Mouse (Mus musculus) ZHBTc4 (cell line): ENCODE results near the gene Fcnb.

Experiments
- DNase-seq: peaks from one replicate; pipeline ENCODE4 v3.0.0-alpha.2; 2011; ENCODE audit warnings: low read depth, low spot score

The Fcnb gene

DNA sequence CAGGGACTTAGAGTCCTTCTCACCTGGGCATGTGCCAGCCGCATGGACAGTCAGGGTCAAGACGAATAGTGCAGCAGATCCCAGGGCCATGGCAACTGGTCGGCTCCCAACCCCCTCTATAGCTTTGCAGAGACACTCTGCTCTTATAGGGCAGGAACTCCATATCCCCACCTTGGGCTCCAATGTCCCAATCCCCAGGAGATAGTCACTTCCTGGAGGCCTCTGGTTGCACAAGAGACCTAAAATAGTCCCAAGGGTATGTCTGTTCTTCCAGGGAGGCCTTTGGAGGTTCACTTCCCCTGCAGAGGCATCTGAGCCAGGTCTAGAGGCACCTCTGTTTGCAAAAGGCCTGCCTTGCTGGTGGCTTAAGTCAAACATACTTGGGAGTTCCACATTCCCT is at the start of gene Fcnb:
Gene Fcnb, minus strand, starts transcription at position 118 of the 400 bp plus-strand sequence.
- no peak for DNase-seq

DNA sequence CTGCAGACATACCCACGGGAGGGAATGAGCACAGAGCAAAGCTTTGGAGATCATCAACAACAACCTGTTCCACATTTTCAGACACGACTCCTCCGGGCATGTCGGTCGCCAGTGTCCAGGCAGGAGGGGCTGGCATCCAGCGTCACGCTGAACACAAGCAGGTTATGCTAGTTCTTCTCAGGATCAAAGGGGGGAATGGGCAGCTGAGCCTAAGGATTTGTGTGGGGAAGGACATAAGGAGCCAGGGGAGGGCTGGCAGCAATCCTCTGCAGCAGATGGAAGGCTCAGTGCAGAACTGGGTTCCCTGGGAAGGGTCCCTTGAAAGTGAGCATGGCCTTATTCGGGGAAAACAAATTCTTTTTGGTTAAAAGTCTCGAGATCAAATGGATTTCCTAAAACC is 49.1 kb upstream of the Fcnb start:
- DNase-seq, result no peak

DNA sequence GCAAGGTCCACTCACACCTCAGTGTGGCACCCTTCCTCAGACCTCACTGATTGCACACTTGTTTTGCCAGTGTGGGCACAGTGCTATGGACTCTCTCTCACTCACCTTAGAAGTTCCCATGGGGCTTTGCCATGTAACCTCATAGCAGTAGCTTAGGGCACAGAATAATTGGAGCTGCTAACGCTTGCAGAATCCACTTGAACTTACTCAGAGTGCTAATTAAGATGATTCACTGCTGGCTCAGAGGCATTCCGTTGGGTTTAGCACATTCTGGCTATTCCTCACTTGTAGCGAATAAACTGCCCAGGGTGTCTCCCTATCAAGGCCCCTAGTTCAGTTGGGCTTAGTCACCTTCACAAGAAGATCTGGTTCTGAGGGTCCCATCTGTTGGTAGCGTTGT is 47.4 kb upstream of the Fcnb start:
- no peak for DNase-seq

DNA sequence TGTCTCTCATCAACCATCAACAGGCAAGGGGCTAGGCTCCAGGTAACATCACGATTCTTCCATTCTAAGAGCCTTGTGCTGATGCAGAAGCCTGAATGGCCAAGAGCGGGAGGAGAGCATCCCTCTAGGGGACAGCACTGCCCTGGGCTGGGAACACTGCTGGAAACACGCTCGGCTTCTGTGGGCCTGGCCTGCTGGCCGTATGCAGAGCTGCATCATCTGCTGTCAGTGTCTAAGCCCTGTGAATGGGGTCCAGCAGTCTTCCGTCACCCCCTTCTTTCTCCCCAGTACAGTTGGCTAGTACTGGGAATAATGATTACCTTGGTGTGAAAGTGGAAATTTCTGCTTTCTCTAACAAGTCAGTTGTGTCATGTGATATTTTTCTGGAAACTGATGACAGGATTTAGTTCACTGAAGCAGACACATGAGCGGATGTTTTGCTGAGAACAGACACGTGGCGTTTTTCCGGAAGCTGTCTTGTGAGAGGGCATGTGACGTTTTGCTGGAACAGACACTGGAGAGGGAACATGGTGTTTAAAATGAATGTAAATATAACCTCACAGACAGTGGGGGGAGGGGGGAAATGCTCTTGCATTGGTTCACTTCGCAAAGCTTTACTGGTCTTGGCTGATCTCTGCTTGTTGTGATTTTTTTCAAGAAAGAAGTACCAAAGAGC is 42.2 kb upstream of the Fcnb start:
- DNase-seq, result no peak

DNA sequence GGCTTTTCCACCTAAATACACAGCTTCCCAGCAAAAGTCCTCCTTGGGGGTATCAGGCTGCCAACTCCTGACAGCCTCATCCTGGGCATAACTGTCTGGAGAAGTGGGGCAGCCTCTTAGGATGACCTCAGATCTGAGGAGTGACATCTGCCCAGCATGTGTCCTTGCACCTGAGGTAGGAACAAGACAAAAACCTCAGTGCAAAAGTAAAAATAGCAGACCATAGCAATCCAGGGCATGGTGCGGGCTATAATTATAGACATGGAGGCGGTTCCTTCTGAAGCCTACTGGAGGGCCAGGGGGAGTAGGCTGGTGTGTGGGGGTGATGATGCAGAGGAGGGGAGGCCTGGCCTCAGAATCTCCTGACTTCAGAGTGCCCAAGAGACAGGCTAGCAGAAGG is 39.2 kb upstream of the Fcnb start:
- no peak for DNase-seq

DNA sequence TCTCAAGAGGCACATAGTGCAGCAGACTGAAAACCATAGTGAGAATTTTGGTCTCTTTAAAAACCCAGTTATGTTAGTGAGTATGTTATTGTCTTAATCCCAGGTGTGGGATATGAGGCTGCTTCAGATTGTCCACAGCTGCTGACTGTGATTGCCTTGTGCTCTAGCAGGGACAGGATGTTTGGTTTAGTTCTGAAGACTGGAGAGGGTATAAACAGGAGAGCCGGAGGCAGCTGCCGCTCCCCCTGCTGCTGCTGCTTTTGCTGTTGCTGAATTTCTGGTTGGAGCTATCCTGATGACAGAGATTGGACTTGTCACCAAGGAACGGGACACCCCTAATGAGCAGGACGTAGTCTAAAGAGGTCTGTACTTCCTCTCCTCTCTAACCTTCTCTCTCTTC is 36.6 kb upstream of the Fcnb start:
- no peak for DNase-seq

DNA sequence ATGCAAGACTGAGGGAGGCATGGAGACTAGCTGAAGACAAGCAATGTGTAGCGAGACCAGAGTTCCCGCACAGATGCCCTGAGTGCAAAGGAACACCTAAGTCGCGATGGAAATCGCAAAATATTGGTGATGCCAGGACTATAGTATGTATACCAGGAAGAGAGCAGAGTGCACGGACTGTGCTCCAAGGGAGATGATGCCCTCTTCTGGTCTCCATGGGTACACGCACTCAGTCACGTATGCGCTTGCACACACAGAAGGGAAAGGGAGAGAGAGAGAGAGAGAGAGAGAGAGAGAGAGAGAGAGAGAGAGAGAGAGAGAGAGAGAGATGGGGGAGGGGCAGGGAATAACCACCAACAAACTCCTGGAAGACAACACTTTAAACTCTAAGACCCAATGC is 35.7 kb upstream of the Fcnb start:
- peak; percentile 33 for DNase-seq

DNA sequence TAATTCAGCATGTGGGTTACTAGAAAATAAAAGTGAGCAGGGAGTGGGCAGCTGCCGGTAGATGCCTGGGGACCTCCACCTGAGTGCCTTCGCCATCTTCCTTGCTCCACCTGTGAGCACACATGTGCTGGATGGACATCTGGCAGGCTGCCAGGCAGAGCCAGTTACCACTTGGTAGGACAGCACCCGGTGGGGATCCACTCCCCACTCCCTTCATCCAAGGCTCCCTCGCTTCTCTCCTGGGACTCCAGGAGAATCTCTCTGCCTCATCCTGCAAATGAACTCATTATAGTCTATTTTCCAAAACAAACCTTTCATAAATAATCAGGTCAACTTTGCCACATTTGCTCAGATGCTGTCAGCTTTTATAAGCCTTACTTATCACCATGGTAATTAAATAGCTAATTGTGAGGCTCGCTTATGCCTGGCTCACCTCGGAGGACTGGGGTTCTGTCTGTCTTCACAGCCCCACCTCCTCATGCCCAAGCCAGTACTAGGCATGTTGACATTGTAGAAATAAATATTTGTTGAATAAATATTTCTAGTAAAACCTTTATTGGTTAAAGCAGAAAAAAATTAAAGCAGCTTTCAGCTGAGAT is 33.9 kb upstream of the Fcnb start:
- DNase-seq, result no peak

DNA sequence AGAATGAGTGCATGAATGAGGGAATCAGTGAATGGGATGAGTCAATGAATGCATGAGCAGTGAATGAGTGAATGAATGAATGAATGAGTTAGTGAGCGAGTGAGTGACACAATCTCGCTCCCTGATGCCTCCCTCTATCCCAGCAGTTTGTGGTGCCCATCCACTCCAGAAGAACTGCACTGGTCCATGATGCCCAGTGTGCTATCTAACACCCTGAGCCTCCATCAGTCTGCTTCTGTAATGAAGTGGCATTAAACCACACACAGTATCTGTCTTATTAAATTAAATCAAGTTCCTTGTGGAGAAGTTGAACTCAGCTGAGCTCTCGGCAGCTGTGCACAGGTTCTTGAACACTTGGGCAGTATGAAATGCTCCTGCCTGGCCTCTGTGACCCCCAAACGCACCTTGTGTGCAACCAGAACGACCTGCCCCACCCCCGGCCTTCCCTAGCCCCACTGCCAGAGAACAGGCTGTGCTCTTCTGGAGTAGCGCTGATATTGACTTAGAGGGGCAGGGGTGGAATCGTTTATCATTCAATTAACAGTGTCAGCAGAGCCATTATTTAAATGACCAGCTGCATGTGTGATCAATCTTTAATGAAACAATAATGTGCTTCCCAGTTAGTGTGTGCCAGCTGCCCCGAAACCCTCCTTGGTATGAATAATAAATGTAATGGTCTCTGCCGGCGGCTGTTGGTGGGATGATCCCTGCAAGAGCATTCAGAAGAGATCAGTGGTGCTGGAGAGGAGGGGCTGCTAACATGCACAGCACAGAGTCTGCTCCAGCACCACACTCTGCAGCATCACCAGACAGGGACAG is 33.0 kb upstream of the Fcnb start:
- no peak for DNase-seq

DNA sequence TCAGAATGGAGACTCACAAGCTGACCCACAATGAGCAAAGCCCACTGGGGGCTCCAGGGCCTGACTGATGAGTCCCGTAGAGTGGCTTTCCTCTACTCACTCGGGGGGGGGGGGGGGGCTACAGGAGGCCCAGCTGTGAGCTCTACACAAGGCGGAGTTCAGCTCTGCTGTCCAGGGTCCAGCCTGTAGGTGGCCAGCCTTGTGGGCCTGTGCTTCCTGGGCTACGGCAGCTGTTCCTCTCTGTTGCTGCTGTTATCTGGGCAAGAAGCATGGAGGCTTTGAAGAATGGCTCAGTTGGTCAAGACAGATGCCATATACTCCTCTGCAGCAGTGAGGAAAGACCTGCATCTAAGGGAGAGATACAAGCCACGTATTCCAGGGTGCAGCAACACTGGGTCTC is 24.1 kb upstream of the Fcnb start:
- no peak for DNase-seq

DNA sequence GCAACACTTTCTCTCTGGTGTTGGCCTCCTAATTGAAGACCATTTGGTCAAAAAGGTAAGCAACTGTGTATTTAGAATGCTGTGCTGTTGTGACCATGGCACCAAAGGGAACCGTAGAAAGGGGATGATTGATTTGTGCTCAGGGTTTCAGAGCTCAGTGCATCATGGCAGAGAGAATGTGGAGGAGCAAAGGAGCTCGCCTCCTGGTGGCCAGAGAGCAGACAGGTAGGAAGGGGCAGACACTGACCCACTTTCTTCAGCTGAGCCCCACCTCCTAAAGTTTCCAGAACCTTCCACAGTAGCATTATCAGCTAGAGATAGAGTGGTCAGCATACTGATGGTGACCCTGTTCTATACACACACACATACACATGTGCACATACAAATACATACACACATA is 21.3 kb upstream of the Fcnb start:
- peak; percentile 29 for DNase-seq

DNA sequence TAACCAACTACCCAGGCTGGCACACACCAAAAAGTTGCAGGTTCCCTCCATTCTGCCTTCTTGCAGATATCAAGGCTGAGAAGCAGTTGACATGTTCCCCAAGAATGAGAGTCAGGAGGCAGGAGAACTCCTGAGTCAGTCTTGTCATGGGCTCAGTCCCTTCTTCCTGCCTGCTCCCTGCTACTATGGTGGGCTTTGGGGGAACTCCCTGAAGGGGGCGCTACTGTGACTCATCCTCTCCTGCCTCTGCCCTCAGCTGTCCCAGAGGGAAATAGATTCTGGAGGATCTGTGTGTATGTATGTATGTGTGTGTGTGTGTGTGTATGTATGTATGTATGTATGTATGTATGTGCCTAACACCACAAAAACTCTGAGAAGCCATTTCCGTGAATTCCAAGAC is 19.0 kb upstream of the Fcnb start:
- peak; percentile 27 for DNase-seq

DNA sequence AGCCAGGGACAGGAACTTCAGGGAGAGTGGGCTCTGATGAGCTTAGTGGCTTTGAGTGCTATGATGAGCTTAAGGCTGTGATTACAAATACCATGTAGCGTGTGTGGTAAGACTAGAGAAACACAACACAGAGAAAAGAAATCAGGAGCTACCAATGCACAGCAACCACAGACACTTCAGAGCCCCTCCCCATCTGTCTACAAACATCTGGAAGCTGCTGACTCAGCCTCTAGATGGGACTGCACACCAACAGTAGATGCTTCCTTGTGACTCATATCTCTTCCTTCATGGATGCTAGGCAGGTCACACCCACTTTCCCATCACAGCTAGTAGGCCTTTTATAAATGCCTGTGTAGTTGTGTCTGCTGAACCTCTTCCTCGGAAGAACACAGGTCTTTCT is 17.2 kb upstream of the Fcnb start:
- no peak for DNase-seq

DNA sequence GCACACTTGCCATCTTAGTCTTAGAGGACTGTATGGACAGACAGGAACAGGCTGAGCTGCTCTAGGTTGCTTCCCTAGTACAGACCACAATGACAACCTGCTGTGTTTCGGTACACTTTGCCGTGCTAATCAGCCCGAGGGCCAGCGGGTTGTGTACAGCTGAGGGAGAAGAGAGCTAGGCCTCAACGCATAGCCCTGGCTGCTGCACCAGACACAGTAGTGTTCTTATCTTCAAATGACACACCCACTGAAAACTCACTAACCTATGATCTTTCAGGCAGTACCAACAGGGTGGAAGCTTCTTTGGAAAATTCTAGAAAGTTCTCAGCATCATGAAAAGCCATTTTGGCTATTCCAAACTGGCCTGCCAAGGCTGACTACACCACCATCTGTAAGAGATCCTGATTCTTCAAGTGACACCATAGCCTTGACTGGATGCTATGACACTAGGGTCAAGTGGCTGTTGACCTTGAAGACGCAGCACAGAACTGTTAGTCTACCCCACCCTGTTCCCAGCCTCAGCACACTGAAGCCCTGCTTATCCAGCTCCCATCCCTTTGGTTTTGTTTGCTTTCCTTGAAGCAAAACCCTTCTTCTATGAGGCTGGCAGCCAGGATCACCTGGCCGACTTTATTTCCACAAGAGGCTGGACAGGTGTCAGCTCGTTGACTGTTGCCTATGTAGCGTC is 16.3 kb upstream of the Fcnb start:
- DNase-seq, result no peak

DNA sequence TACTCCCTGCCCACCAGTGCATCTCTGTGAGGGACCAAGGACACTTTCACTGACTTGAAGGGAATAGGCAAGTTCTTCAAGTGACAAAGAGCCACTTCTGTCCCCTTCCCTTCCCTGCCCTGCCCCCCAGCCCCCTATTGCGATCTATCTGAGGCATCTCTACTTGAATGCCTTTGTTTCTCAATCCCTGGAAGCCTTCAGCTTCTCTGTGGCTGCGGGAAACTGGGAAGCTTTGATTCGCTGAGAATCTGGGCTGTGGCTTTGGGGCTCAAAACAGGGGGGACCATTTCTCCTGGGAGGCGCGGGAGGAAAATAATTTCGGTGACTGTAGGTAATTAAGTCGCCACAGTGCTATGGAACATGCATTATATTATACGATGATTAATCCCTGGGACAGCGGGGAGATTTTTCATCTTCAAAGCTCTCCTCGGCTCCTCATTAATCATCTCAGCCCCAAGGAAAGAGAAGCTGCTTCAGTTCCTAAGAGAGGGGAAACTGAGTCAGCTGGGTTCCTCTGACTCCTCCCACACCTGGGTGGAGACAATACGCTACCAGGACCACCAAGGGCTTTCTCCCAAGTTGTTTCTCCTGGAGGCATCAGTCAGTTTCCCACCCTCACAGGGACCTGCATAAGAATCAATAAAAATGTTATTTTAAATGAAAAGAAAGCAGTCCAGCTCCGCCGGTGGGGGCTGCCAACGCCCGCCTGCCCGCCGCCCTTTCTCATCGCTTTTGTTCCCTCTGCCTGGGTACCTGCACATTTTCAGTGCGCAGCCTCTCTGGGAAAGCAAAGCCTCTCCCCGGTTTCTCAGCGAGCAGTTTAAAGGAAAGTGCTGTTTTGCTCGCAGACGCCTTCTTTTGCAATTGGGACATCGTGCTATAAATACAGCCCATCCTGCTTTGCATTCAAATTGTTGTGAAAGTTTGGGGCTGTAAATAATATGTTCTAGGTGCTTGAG is 14.1 kb upstream of the Fcnb start:
- no peak for DNase-seq

DNA sequence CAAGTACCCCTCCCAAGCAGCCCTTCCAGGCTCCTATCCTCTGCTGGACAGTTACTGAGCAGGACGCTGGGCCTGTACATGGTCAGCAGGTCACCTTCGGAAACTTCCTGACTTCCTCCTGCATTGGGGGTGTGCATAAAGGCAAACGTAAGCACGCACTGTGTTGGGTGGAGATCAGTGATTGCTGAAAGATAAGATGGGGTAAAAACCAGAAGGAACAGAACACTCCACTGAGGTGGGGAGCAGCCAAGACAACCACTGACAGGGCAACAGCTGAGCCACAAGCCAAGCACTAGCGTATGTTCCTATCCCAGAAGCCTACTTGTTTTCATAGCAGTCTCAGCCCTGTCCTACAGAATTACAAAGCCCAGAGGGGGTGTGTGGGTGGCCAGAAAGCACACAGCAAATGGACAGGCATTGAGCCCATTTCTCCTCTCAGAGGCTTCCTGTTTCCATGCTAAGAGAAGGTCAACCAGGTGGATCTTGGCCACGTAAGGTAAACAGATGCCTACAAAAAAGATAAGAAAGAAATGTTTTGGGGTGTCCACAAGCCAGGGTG is 12.1 kb upstream of the Fcnb start:
- no peak for DNase-seq

DNA sequence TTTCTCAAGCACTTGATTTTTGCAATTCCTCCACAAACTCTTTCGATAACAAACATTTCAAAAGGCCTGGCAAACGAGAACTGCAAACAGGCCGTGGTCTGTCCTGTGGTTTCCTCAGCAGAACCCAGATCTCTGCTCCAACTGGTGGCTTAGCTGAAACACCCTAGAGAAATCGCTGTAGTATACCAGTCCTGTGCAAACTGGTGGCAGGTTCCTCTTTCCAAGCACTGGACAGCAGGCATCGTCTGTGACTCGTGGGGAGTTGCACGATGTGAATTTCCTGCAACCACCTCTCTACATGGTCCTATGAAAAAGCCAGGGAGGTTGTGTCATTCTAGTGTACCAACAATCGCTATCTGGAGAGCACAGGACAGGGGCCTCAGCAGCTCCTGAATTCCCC is 7.4 kb upstream of the Fcnb start:
- DNase-seq, result no peak

DNA sequence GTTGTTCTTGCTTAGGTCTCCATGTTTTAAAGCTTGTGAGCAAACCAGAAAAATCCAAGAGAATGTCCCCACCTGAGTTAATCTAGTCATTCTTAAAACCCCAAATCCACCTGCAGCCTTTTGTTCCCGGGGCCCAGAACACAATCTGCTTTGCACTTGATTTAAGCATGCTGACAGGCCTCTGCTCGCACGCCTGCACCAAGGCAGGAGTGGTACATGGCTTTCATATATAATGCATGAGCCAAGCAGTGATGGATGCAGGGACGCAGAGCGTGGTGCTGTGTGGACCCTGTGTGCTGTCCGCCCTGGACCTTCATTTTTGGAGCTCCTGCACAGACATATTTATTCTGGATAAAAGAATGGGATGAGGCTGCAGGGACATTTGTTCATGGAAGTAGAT is 6.4 kb upstream of the Fcnb start:
- DNase-seq, result no peak

DNA sequence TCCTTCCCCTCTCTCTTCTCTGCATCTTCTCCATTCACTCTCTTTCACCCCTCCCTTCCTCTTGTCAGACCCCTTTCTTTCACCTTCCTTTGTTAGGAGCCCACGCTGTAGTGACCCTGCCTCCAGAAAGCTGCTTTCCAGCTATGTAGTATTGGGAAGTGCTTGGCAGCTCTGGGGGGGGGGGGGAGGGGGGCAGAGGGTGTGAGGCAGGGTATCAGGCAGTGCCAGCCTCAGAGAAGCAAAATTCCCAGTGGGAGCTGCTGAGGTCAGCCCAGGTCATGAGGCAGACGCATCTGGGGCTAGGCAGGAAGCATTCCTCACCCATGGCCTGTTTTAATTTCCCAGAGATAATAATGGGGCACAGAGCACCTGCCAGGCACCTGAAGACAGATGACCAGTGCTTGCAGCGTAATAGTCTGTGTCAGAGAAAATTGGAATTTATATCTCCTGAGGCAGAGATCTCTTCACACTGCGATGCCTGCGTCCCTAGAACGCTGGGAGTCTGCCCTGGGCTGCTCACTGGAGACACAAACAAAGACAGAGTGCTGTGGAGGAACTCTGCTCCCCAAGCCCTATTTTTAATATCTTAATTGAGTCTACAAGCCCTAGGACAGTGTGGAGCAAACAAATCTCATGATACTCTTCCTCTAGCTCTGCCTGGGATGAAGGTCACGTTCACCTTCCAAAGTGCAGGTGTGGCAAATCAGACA is 5.8 kb upstream of the Fcnb start:
- DNase-seq, result no peak

DNA sequence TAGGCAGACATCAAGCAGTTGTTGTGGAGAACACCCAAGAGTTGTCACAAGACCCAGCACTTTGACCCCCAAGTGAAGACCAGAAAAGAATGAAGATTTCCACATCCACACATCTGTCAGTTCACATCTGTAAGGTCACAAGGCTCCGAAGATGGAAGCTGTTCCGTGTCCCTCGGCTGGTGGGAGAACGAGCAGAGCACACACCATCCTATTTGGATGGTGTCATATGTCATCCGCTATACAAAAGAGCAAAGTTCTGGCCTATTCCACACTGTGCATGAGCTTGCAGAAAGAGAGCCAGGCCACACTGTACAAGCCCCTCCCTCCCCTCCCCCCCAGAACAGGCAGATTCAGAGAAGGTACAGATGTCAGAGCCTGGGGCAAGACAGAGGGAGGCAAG is 4.4 kb upstream of the Fcnb start:
- DNase-seq, result no peak
